Mouse (Mus musculus): ENCODE data around the gene Llgl1.

DNA sequence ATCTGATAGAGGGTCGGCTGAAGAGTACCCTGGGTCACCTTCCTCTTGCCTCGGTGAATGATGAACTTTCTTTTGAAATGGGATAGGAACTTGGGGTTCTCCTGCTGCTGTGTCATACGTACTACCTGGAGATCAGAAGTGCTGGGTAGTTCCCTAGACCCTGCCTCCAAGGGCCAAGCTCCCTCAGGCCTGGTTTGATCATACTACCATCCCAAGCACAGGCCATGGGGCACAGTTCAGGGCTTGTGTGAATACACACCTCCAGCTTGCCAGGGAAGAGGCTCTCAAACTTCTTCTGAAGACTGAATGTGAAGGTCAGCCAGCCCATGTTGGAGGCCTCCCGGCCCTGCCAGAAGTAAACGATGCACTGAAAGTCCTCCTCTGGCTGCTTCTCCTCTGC lies 16.3 kb downstream of the Llgl1 start:
- TF ChIP-seq CTCF (IDR thresholded peaks at IDR 0.05; ENCODE audit: control insufficient read depth, insufficient read depth, insufficient read length) (no peak), USF1 (IDR thresholded peaks at IDR 0.05; ENCODE audit: low read depth) (no peak), CEBPB (IDR thresholded peaks at IDR 0.05; ENCODE audit: low read depth) (no peak), FOSL1 (IDR thresholded peaks at IDR 0.05; ENCODE audit: insufficient read depth, low read length, poor library complexity, severe bottlenecking) (no peak), MAX (IDR thresholded peaks at IDR 0.05) (no peak), MYOD1 (IDR thresholded peaks at IDR 0.05; ENCODE audit: control insufficient read depth, insufficient read length, low read depth) (no peak), MYOG (IDR thresholded peaks at IDR 0.05; ENCODE audit: control insufficient read depth, extremely low read depth, insufficient read length) (no peak)
